Mouse (Mus musculus): ENCODE measurements around the gene Ncam1. TPM values are rescaled to one million over a fixed set of nuclear protein-coding genes. Genes with fewer than 3 reads are reported as not detected.

Ncam1 gene
- polyA plus RNA-seq, 1 experiment from 2014 or later, result 646 TPM

DNA sequence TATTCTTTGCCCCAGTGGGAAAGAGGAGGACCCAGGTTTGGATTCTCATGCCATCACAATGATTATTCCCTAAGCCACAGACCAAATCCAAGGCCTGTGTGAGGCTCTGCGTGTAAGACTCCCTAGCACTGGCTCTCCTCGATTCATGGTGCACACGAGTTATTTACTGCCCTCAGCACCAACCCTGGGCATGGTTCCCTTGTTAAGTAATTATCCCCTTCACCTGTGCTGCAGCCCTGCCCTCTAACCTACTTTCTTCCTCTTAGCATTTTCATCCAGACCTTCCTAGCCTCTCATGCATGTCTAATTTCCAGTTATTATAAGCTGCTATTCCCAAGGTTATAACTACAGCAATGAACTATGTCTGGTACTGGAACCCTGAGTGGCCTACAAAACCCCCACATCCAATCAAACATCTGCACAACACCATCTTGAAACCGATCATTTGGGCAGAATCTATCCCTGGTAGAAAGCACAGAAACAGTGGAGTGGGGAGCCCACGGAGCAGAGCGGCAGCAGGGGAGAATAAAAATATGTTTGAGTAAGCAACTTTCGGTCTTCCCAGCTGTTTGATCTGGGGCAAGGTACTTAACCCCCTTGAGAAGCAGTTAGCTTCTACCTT lies 116.8 kb downstream of the Ncam1 start:
- no peaks in the 10 kb centered on the region for H3K9me3 ChIP-seq (replicated peaks; ENCODE audit: control insufficient read depth, low read length, poor library complexity, severe bottlenecking)
- H3K27me3 ChIP-seq (ENCODE audit: control insufficient read depth, insufficient read depth, low read depth, low read length), result no peaks in the 10 kb centered on the region
- no peak overlapping the region for H3K9ac ChIP-seq (ENCODE audit: low read depth, low read length)
- no peaks in the 10 kb centered on the region; the same call in 1 of the 2 replicates for H3K36me3 ChIP-seq (ENCODE audit: control insufficient read depth, insufficient read depth, low read length)
- peaks cover 19% of the 10 kb centered on the region for H3K4me1 ChIP-seq (ENCODE audit: control insufficient read depth, insufficient read depth, low read length)
- no peak overlapping the region for H3K4me3 ChIP-seq (ENCODE audit: low read depth, low read length)
- no peak overlapping the region for H3K4me2 ChIP-seq (ENCODE audit: low read length)
- no peak for ATAC-seq
- H3K27ac ChIP-seq (ENCODE audit: low read length), result no peak overlapping the region
- 71% methylated on average over 7 of the region's 7 CpGs for WGBS

DNA sequence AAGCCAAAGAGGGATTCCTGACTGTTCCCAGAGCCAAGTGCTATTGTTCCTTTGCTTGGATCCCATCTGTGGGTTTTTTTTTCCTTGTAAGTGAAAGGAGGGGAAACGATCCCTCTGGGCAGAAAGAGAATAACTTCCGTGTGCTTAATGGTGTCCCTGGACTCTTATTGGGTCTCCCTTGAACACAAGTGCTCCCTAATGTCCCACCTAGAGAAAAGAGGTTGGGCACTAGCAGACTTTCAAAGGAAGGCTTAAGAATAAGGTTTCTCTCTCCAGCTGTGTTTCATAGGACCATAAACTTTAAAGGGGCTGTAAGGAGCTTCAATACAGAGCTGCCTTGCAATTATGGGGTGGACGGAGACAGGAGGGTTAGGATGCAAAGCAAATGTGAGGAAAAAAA lies 119.5 kb downstream of the Ncam1 start:
- Histone ChIP-seq H3K27ac (ENCODE audit: low read length) (no peak overlapping the region), H3K4me3 (ENCODE audit: low read depth, low read length) (no peak overlapping the region), H3K9me3 (replicated peaks; ENCODE audit: control insufficient read depth, low read length, poor library complexity, severe bottlenecking) (no peaks in the 10 kb centered on the region), H3K9ac (ENCODE audit: low read depth, low read length) (no peak overlapping the region), H3K4me2 (ENCODE audit: low read length) (no peak overlapping the region), H3K27me3 (ENCODE audit: control insufficient read depth, insufficient read depth, low read depth, low read length) (no peaks in the 10 kb centered on the region), H3K36me3 (ENCODE audit: control insufficient read depth, insufficient read depth, low read length) (no peaks in the 10 kb centered on the region; the same call in 1 of the 2 replicates), H3K4me1 (ENCODE audit: control insufficient read depth, insufficient read depth, low read length) (peaks cover 25% of the 10 kb centered on the region)
- no peak for ATAC-seq
- 36% methylated on average over 3 of the region's 3 CpGs for WGBS

DNA sequence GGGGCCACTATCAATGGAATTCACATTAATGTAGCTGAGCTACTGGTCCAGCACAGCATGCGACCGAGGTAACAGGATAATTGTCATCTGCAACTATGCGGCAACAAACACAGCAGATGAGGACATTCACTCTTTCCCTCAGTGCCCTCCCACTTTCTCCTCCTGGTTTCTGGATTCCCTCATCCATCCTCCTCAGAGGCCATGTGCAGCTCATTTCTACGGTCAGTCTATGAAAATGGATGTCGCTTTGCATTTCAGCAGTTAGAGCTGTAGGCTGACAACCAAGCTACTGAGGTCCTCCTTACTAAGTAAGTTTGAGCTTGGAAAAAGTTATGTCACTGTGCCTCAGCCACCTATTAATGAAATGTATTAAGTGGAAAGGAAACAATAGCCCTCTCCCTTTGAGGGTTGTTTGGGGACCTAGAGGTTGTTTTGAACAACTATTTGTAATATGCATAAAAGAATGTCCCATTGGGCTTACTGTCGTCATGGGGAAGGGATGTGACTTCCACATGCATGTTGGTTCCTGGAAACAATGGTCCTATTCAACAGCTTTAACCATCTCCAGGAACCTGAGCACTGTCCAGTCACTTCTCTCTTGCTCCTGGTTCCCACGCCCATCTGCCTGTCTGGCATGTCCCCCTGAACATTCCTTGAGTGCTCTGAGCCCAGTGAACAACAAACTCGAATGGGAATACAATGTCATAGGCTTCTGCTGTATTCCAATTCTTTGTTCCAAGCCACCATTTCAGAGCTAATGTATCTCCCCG lies 122.8 kb downstream of the Ncam1 start:
- 57% methylated on average over 9 of the region's 9 CpGs for WGBS
- Histone ChIP-seq H3K4me1 (ENCODE audit: control insufficient read depth, insufficient read depth, low read length) (peaks cover 27% of the 10 kb centered on the region), H3K27me3 (ENCODE audit: control insufficient read depth, insufficient read depth, low read depth, low read length) (no peaks in the 10 kb centered on the region), H3K4me2 (ENCODE audit: low read length) (no peak overlapping the region), H3K27ac (ENCODE audit: low read length) (no peak overlapping the region), H3K4me3 (ENCODE audit: low read depth, low read length) (no peak overlapping the region), H3K9me3 (replicated peaks; ENCODE audit: control insufficient read depth, low read length, poor library complexity, severe bottlenecking) (no peaks in the 10 kb centered on the region), H3K36me3 (ENCODE audit: control insufficient read depth, insufficient read depth, low read length) (no peaks in the 10 kb centered on the region), H3K9ac (ENCODE audit: low read depth, low read length) (no peak overlapping the region)
- ATAC-seq, result no peak

DNA sequence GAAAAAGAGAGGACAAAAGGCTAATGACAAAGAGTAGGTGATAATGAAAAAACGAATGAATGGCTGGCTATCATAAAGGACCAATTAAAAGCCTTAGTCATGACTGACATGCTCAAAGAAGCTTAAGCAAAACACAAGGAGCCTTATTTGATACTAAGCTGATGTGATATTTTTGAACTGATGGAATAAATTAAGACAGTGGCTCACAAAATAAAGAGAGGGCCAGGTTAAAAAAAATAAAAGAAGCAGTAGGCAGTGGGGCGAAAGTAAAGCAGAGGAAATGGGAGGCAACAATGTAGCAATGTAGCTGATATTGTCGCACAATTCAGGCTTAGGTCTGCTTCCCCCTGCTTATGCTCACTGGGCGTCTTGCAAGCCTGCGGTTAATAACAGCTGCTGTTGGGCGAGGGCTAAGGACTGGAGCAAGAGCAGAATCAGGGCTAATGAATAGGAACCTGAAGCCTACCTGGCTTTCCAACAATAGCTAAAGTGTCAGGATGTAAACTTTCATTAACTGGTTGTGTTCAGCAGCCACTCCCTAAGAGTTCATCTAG lies 126.0 kb downstream of the Ncam1 start:
- Histone ChIP-seq H3K27me3 (ENCODE audit: control insufficient read depth, insufficient read depth, low read depth, low read length) (no peaks in the 10 kb centered on the region), H3K9ac (ENCODE audit: low read depth, low read length) (no peak overlapping the region), H3K4me2 (ENCODE audit: low read length) (no peak overlapping the region), H3K36me3 (ENCODE audit: control insufficient read depth, insufficient read depth, low read length) (no peaks in the 10 kb centered on the region), H3K4me1 (ENCODE audit: control insufficient read depth, insufficient read depth, low read length) (peaks cover 20% of the 10 kb centered on the region), H3K4me3 (ENCODE audit: low read depth, low read length) (no peak overlapping the region), H3K9me3 (replicated peaks; ENCODE audit: control insufficient read depth, low read length, poor library complexity, severe bottlenecking) (no peaks in the 10 kb centered on the region), H3K27ac (ENCODE audit: low read length) (no peak overlapping the region)
- WGBS, result 17% methylated on average over 6 of the region's 6 CpGs
- ATAC-seq, result no peak

DNA sequence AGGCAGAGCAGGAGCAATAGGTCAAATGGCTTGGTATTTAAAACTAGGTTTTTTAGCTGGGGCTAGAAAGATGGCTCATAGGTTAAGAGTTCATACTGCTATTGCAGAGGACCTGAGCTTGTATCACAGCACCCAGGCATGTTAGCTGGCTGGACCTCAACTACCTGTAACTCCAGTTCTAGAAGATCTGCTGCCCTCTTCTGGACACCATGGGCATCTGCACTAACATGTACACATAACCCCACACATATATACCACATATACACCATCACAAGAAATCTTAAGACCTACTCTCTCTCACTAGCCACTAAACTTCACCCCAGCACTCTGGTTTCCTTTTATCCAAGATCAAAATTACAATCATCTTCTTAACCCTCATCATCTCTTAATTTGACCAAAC lies 131.7 kb downstream of the Ncam1 start:
- Histone ChIP-seq H3K36me3 (ENCODE audit: control insufficient read depth, insufficient read depth, low read length) (no peaks in the 10 kb centered on the region), H3K27me3 (ENCODE audit: control insufficient read depth, insufficient read depth, low read depth, low read length) (no peaks in the 10 kb centered on the region), H3K27ac (ENCODE audit: low read length) (no peak overlapping the region), H3K4me3 (ENCODE audit: low read depth, low read length) (no peak overlapping the region), H3K4me2 (ENCODE audit: low read length) (no peak overlapping the region), H3K4me1 (ENCODE audit: control insufficient read depth, insufficient read depth, low read length) (peaks cover 2% of the 10 kb centered on the region; the same call in 1 of the 2 replicates), H3K9me3 (replicated peaks; ENCODE audit: control insufficient read depth, low read length, poor library complexity, severe bottlenecking) (no peaks in the 10 kb centered on the region), H3K9ac (ENCODE audit: low read depth, low read length) (no peak overlapping the region)
- no peak for ATAC-seq

DNA sequence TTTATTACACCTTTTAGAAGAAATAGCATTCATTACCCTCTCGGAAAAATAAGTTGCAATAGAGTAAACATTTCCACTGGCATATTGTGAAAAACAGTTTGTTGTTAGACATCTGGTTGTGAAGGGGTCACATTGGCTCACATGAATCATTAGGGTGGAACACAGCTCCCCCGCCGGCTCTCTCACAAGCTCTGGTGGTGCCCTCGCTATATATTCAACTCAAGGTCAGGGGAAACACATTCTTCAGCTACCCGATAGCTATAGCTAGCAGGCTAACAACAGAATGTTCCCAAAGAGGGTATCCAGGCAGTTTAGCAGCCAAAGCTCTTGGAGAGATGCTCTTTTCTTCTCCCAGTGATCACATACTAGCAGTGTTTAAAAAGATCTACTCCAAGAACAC lies 133.4 kb downstream of the Ncam1 start:
- no peaks in the 10 kb centered on the region for H3K36me3 ChIP-seq (ENCODE audit: control insufficient read depth, insufficient read depth, low read length)
- no peak for ATAC-seq
- H3K4me2 ChIP-seq (ENCODE audit: low read length), result no peak overlapping the region
- no peak overlapping the region for H3K4me3 ChIP-seq (ENCODE audit: low read depth, low read length)
- peaks cover 6% of the 10 kb centered on the region for H3K4me1 ChIP-seq (ENCODE audit: control insufficient read depth, insufficient read depth, low read length)
- no peak overlapping the region for H3K9ac ChIP-seq (ENCODE audit: low read depth, low read length)
- no peaks in the 10 kb centered on the region for H3K9me3 ChIP-seq (replicated peaks; ENCODE audit: control insufficient read depth, low read length, poor library complexity, severe bottlenecking)
- 61% methylated on average over 5 of the region's 5 CpGs for WGBS
- H3K27me3 ChIP-seq (ENCODE audit: control insufficient read depth, insufficient read depth, low read depth, low read length), result no peaks in the 10 kb centered on the region
- no peak overlapping the region for H3K27ac ChIP-seq (ENCODE audit: low read length)

DNA sequence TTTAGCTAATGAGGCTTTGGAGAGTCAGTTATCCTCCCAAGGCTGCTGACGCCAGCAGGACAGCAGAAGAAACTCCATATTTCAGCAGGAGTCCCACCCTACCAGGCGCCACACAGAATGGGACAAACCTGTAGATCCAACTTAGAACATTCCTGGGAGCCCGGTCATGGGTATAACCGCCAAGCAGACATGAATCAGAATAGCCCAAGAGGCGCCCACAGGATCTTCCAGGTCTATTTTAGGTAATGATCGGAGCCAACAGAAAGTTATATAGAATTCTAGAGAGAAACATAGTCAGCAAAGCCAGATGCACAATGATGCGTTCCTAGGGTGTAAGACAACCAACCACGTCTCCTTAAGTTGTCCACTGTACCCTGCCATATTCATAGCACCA lies 134.8 kb downstream of the Ncam1 start:
- H3K4me2 ChIP-seq (ENCODE audit: low read length), result no peak overlapping the region
- H3K27me3 ChIP-seq (ENCODE audit: control insufficient read depth, insufficient read depth, low read depth, low read length), result no peaks in the 10 kb centered on the region
- no peak overlapping the region for H3K27ac ChIP-seq (ENCODE audit: low read length)
- ATAC-seq, result no peak
- no peak overlapping the region for H3K9ac ChIP-seq (ENCODE audit: low read depth, low read length)
- H3K9me3 ChIP-seq (replicated peaks; ENCODE audit: control insufficient read depth, low read length, poor library complexity, severe bottlenecking), result no peaks in the 10 kb centered on the region
- no peaks in the 10 kb centered on the region for H3K36me3 ChIP-seq (ENCODE audit: control insufficient read depth, insufficient read depth, low read length)
- H3K4me3 ChIP-seq (ENCODE audit: low read depth, low read length), result no peak overlapping the region
- 91% methylated on average over 8 of the region's 8 CpGs for WGBS
- peaks cover 6% of the 10 kb centered on the region for H3K4me1 ChIP-seq (ENCODE audit: control insufficient read depth, insufficient read depth, low read length)

DNA sequence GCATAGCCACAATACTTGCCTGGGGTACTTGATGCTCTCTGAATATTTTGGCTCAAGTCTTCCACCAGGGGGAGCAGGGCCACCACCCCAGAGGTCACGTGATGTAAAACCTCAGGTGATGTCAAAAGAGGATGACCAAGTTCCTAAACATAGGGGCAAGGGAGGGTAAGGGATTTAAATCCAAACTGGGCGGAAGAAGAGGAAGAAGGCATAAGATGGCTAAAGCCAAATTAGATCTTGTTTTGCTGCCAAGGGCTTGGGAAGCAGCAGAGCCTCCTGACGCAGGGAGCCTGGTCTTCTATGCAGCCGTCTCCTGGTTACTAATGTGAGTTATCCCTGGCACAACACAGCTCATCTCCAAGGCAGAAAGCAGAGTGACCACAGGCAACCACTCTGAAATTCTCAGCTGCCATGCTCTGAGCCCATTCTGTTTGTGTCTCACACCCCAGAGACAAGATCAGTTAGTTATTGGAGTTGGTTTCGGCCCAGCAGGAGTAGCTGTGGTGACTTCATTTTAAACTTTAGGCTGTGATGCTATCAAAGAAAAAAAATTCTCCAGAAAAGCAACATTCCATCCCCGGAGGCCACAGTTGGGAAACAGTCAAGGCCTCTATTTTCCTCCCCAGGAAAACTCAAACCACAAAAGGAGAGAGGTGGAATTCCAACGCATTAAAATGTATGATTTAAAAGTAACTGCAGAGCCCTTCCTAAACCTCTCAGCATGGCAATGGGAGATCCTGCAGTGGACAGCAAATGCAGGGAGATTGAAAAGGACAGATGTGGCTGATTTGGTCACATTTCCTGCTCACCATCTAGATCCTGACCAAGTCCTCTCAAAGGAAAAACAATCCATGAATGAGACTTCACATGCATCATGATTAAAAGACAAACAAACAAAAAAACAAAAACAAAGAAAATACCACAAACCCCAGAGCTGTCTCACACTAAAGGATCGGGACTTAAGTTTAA lies 135.5 kb downstream of the Ncam1 start:
- Histone ChIP-seq H3K4me1 (ENCODE audit: control insufficient read depth, insufficient read depth, low read length) (peaks cover 8% of the 10 kb centered on the region), H3K4me2 (ENCODE audit: low read length) (no peak overlapping the region), H3K27ac (ENCODE audit: low read length) (no peak overlapping the region), H3K4me3 (ENCODE audit: low read depth, low read length) (no peak overlapping the region), H3K9ac (ENCODE audit: low read depth, low read length) (no peak overlapping the region), H3K27me3 (ENCODE audit: control insufficient read depth, insufficient read depth, low read depth, low read length) (no peaks in the 10 kb centered on the region), H3K36me3 (ENCODE audit: control insufficient read depth, insufficient read depth, low read length) (no peaks in the 10 kb centered on the region), H3K9me3 (replicated peaks; ENCODE audit: control insufficient read depth, low read length, poor library complexity, severe bottlenecking) (no peaks in the 10 kb centered on the region)
- ATAC-seq, result no peak
- 72% methylated on average over 8 of the region's 8 CpGs for WGBS

Measured in midbrain, embryonic 16.5 days (tissue).